In genomic region chr10:99578366-99578765, GRCm38 (mm10) we compare ENCODE assay signal across 17 mouse cellular contexts.
"Had no signal": no experiment of that assay in that cellular context is flagged by ENCODE, and none has a peak within 500 bp of the region (broad histone marks: within the 10 kb centered on the region; RNA-seq: fewer than 3 reads in every experiment).

No protein-coding gene starts in this region.

- DNase-seq: retina, postnatal 1 day; right cerebral cortex, adult 18-20 months; right cerebral cortex, postnatal 14 days; right cerebral cortex, postnatal 25 days; right cerebral cortex, postnatal 4 days; spleen, adult 18-20 months; thymus, adult 18-20 months; thymus, adult 2 months; thymus, postnatal 14 days; thymus, postnatal 25 days; thymus, postnatal 36 days; thymus, postnatal 4 days had no signal

- H3K9ac ChIP-seq: neural tube, embryonic 12.5 days; neural tube, embryonic 13.5 days; neural tube, embryonic 15.5 days; stomach, embryonic 15.5 days had no signal

- H3K27me3 ChIP-seq: neural tube, embryonic 12.5 days; neural tube, embryonic 13.5 days; neural tube, embryonic 15.5 days; stomach, embryonic 15.5 days had no signal

- H3K27ac ChIP-seq: neural tube, embryonic 12.5 days; neural tube, embryonic 13.5 days; neural tube, embryonic 15.5 days; stomach, embryonic 15.5 days; stomach, postnatal 0 days had no signal

- H3K4me3 ChIP-seq: neural tube, embryonic 12.5 days; neural tube, embryonic 13.5 days; neural tube, embryonic 15.5 days; stomach, embryonic 15.5 days had no signal

- H3K36me3 ChIP-seq: neural tube, embryonic 12.5 days; neural tube, embryonic 13.5 days; neural tube, embryonic 15.5 days; stomach, embryonic 15.5 days had no signal

- H3K4me1 ChIP-seq: neural tube, embryonic 15.5 days; stomach, embryonic 15.5 days had no signal

- H3K9me3 ChIP-seq: neural tube, embryonic 12.5 days; neural tube, embryonic 13.5 days; neural tube, embryonic 15.5 days; stomach, embryonic 15.5 days had no signal

- H3K4me2 ChIP-seq: neural tube, embryonic 12.5 days; neural tube, embryonic 13.5 days; neural tube, embryonic 15.5 days; stomach, embryonic 15.5 days had no signal
